Mouse (Mus musculus): ENCODE measurements around the gene Hcn2. TPM values are rescaled to one million over a fixed set of nuclear protein-coding genes. Genes with fewer than 3 reads are reported as not detected.
A peak's percentile ranks its signal among the peaks of the same experiment; 100 is the strongest.

Gene Hcn2
- polyA plus RNA-seq, 1 experiment, result 19.2 TPM

GRCm38 (mm10) chr10:79769329-79769728, 52.9 kb downstream of the Hcn2 start:
- H3K4me1 ChIP-seq (ENCODE audit: control insufficient read depth, insufficient read depth, insufficient read length, low read length), result peaks cover 20% of the 10 kb centered on the region
- no peaks in the 10 kb centered on the region for H3K27me3 ChIP-seq (ENCODE audit: control insufficient read depth, insufficient read depth, low read length)
- 85% methylated on average over 4 of the region's 4 CpGs for WGBS
- H3K36me3 ChIP-seq (ENCODE audit: control insufficient read depth, insufficient read depth, low read length), result no peaks in the 10 kb centered on the region
- TF ChIP-seq CTCF (IDR thresholded peaks at IDR 0.05; ENCODE audit: extremely low read depth, insufficient read length, insufficient replicate concordance, low read depth, low read length), result no peak
- no peak for TF ChIP-seq POLR2A (IDR thresholded peaks at IDR 0.05; ENCODE audit: low read depth, low read length)
- H3K27ac ChIP-seq (ENCODE audit: insufficient read depth, low read depth, low read length), result no peak overlapping the region
- H3K4me3 ChIP-seq (ENCODE audit: low read depth, low read length), result no peak overlapping the region

DNA sequence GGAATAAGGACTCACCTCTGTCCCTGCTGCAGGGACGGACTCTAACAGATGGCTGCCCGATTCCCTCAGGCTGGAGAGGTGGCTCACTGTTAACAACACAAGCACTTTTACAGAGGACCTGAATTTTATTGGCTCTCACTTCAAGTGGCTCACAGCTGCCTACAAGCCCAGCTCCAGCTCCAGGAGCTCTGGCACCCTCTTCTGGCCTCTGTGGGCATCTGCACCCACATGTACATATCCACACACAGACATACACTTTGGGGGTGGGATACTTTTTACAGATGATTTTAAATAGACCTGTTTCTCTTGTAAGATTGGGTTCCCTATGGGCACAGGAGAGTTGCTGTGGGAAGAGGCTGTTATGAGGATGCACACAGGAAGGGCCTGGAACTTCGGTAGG, 55.9 kb downstream of the Hcn2 start:
- Histone ChIP-seq H3K27ac (ENCODE audit: insufficient read depth, low read depth, low read length) (no peak overlapping the region), H3K36me3 (ENCODE audit: control insufficient read depth, insufficient read depth, low read length) (no peaks in the 10 kb centered on the region), H3K4me3 (ENCODE audit: low read depth, low read length) (no peak overlapping the region), H3K4me1 (ENCODE audit: control insufficient read depth, insufficient read depth, insufficient read length, low read length) (peaks cover 4% of the 10 kb centered on the region), H3K27me3 (ENCODE audit: control insufficient read depth, insufficient read depth, low read length) (no peaks in the 10 kb centered on the region)
- 96% methylated on average over 3 of the region's 3 CpGs for WGBS
- TF ChIP-seq CTCF (IDR thresholded peaks at IDR 0.05; ENCODE audit: extremely low read depth, insufficient read length, insufficient replicate concordance, low read depth, low read length) (peak; percentile 21; the same call in 1 of the 2 replicates), POLR2A (IDR thresholded peaks at IDR 0.05; ENCODE audit: low read depth, low read length) (no peak)

- H3K36me3 ChIP-seq (ENCODE audit: control insufficient read depth, insufficient read depth, low read length), result no peaks in the 10 kb centered on the region
- no peaks in the 10 kb centered on the region for H3K27me3 ChIP-seq (ENCODE audit: control insufficient read depth, insufficient read depth, low read length)
- H3K27ac ChIP-seq (ENCODE audit: insufficient read depth, low read depth, low read length), result no peak overlapping the region
- H3K4me1 ChIP-seq (ENCODE audit: control insufficient read depth, insufficient read depth, insufficient read length, low read length), result peaks cover 7% of the 10 kb centered on the region
- 49% methylated on average over 2 of the region's 2 CpGs for WGBS
- H3K4me3 ChIP-seq (ENCODE audit: low read depth, low read length), result no peak overlapping the region
- no peak for TF ChIP-seq POLR2A (IDR thresholded peaks at IDR 0.05; ENCODE audit: low read depth, low read length)
- no peak for TF ChIP-seq CTCF (IDR thresholded peaks at IDR 0.05; ENCODE audit: extremely low read depth, insufficient read length, insufficient replicate concordance, low read depth, low read length)
These were observed 56.8 kb downstream of the Hcn2 start for GRCm38 (mm10) chr10:79773208-79773607.

DNA sequence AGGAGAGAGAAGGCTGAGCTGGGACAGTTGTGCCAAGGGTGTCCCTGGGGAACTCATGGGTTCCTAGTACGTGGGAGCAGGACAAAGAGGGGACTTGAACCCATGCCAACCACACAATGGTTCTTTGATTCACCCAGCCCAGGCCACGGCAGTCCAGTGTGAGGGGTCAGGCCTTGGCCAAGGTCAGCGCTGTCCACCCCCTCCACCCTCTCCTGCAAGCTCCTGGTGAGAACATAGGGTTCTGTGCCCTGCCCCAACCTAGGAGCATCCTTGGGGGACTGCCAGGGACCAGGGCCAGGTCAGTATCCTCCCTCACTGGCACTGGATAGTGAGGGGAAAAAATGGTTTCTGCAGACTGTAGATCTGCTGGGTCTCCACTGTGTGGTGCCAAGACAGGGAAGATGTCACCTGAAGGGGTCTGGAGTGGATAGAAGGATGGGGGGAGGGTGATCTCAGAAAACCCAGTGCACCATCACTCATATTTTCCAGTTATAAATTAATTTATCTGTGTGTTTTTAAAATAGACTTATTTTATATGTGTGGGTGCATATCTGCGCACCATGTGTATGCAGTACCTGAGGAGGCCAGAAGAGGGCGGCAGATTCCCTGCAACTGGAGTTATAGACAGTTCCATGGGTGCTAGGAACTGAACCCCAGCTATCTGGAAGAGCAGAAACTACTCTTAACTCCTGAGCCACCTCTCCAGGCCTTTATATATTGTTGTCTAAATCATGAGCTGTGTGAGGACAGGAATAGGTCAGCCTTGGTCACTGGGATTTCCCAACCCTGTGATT, 58.2 kb downstream of the Hcn2 start:
- TF ChIP-seq POLR2A (IDR thresholded peaks at IDR 0.05; ENCODE audit: low read depth, low read length) (no peak), CTCF (IDR thresholded peaks at IDR 0.05; ENCODE audit: extremely low read depth, insufficient read length, insufficient replicate concordance, low read depth, low read length) (peak; percentile 28; the same call in 1 of the 2 replicates)
- 74% methylated on average over 5 of the region's 5 CpGs for WGBS
- no peak overlapping the region for H3K4me3 ChIP-seq (ENCODE audit: low read depth, low read length)

GRCm38 (mm10) chr10:79777103-79777531, 60.7 kb downstream of the Hcn2 start, which contains the start of gene Fstl3:
Gene Fstl3 (plus strand): TSS chr10:79777272.
- TF ChIP-seq POLR2A (IDR thresholded peaks at IDR 0.05; ENCODE audit: low read depth, low read length) (no peak), CTCF (IDR thresholded peaks at IDR 0.05; ENCODE audit: extremely low read depth, insufficient read length, insufficient replicate concordance, low read depth, low read length) (no peak)
- H3K4me3 ChIP-seq (ENCODE audit: low read depth, low read length), result peak within 1 kb of the TSS; percentile 57
- H3K27me3 ChIP-seq (ENCODE audit: control insufficient read depth, insufficient read depth, low read length), result no peaks in the 10 kb centered on the region
- WGBS, result 2% methylated on average over 39 of the region's 39 CpGs
- H3K4me1 ChIP-seq (ENCODE audit: control insufficient read depth, insufficient read depth, insufficient read length, low read length), result peaks cover 17% of the 10 kb centered on the region
- 0 out of 2 replicates have a peak within 1 kb of the TSS, but pooled peaks have one; percentile 10 for H3K27ac ChIP-seq (ENCODE audit: insufficient read depth, low read depth, low read length)
- no peaks in the 10 kb centered on the region for H3K36me3 ChIP-seq (ENCODE audit: control insufficient read depth, insufficient read depth, low read length)

More for the DNA sequence above, 58.2 kb downstream of the Hcn2 start:
- Histone ChIP-seq H3K27me3 (ENCODE audit: control insufficient read depth, insufficient read depth, low read length) (no peaks in the 10 kb centered on the region), H3K36me3 (ENCODE audit: control insufficient read depth, insufficient read depth, low read length) (no peaks in the 10 kb centered on the region), H3K27ac (ENCODE audit: insufficient read depth, low read depth, low read length) (no peak overlapping the region), H3K4me1 (ENCODE audit: control insufficient read depth, insufficient read depth, insufficient read length, low read length) (peaks cover 8% of the 10 kb centered on the region)

- 11% methylated on average over 15 of the region's 15 CpGs for WGBS
- no peak for TF ChIP-seq POLR2A (IDR thresholded peaks at IDR 0.05; ENCODE audit: low read depth, low read length)
- TF ChIP-seq CTCF (IDR thresholded peaks at IDR 0.05; ENCODE audit: extremely low read depth, insufficient read length, insufficient replicate concordance, low read depth, low read length), result no peak
- H3K27me3 ChIP-seq (ENCODE audit: control insufficient read depth, insufficient read depth, low read length), result no peaks in the 10 kb centered on the region
- H3K27ac ChIP-seq (ENCODE audit: insufficient read depth, low read depth, low read length), result 0 out of 2 replicates have a peak overlapping the region, but pooled peaks have one; percentile 10
- H3K4me1 ChIP-seq (ENCODE audit: control insufficient read depth, insufficient read depth, insufficient read length, low read length), result peaks cover 17% of the 10 kb centered on the region
- peak overlapping the region; percentile 28; the same call in 1 of the 2 replicates for H3K4me3 ChIP-seq (ENCODE audit: low read depth, low read length)
- no peaks in the 10 kb centered on the region for H3K36me3 ChIP-seq (ENCODE audit: control insufficient read depth, insufficient read depth, low read length)
These were observed 61.6 kb downstream of the Hcn2 start for GRCm38 (mm10) chr10:79778006-79778405.

GRCm38 (mm10) chr10:79779193-79779592, 62.8 kb downstream of the Hcn2 start:
- Histone ChIP-seq H3K27me3 (ENCODE audit: control insufficient read depth, insufficient read depth, low read length) (no peaks in the 10 kb centered on the region), H3K36me3 (ENCODE audit: control insufficient read depth, insufficient read depth, low read length) (no peaks in the 10 kb centered on the region), H3K27ac (ENCODE audit: insufficient read depth, low read depth, low read length) (no peak overlapping the region), H3K4me3 (ENCODE audit: low read depth, low read length) (no peak overlapping the region), H3K4me1 (ENCODE audit: control insufficient read depth, insufficient read depth, insufficient read length, low read length) (peaks cover 17% of the 10 kb centered on the region)
- TF ChIP-seq CTCF (IDR thresholded peaks at IDR 0.05; ENCODE audit: extremely low read depth, insufficient read length, insufficient replicate concordance, low read depth, low read length), result no peak
- no peak for TF ChIP-seq POLR2A (IDR thresholded peaks at IDR 0.05; ENCODE audit: low read depth, low read length)
- 42% methylated on average over 2 of the region's 2 CpGs for WGBS
